Mouse (Mus musculus): ENCODE results near the gene Kcnh6. TPM values are rescaled to one million over a fixed set of nuclear protein-coding genes. Genes with fewer than 3 reads are reported as not detected.

The Kcnh6 gene
- polyA plus RNA-seq, 1 experiment: not detected

DNA sequence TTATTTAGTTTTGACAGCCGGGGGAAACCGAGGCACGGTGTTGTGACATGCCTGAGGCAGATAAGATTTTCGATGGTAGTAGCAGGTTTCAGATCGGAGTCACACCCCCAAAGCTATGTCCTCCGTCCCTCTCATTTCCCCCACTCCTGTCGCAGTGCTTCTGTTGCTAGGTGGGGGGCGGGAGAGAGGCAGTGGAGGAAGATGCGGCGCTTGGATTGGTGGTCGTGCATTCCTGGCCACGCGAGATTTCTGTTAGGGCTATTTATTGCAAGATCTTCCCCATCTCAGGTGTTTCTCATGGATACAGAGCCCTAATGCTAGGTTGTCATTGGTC lies 29.5 kb downstream of the Kcnh6 start:
- TF ChIP-seq POLR2A (IDR thresholded peaks at IDR 0.05; ENCODE audit: borderline replicate concordance, control insufficient read depth, low read depth, low read length) (no peak), CTCF (IDR thresholded peaks at IDR 0.05; ENCODE audit: control insufficient read depth, insufficient read depth, low read length) (no peak)
- peaks cover 1% of the 10 kb centered on the region; the same call in 1 of the 2 replicates for H3K4me1 ChIP-seq (ENCODE audit: control insufficient read depth, insufficient read depth, low read length)
- H3K4me3 ChIP-seq (replicated peaks; ENCODE audit: control insufficient read depth, low read depth, low read length): peak overlapping the region; percentile 94
- WGBS: 1% methylated on average over 13 of the region's 13 CpGs
- peak overlapping the region; percentile 83 for H3K27ac ChIP-seq (ENCODE audit: control insufficient read depth, insufficient read depth, low read depth, low read length, poor library complexity)

DNA sequence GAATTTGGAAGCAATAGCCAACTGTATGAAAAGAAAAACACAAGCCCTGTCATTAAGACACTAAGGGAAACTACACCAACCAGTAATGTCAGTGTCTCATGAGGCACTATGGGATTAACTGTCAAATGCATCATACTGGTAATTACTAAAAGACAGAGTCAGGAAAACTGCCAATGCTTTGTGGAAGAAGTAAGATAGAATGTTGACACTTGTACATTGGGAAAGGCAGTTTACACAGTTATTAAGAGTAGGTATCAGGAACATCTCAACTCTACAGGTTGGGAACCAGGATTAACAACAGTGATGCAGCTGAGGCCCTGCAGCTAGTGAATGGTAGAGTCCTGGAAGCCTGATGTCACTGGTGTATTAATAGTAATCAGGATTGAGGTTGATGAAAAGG lies 36.4 kb downstream of the Kcnh6 start:
- Histone ChIP-seq H3K4me1 (ENCODE audit: control insufficient read depth, insufficient read depth, low read length) (no peaks in the 10 kb centered on the region; the same call in 1 of the 2 replicates), H3K27ac (ENCODE audit: control insufficient read depth, insufficient read depth, low read depth, low read length, poor library complexity) (no peak overlapping the region)
- TF ChIP-seq CTCF (IDR thresholded peaks at IDR 0.05; ENCODE audit: control insufficient read depth, insufficient read depth, low read length) (no peak), POLR2A (IDR thresholded peaks at IDR 0.05; ENCODE audit: borderline replicate concordance, control insufficient read depth, low read depth, low read length) (no peak)

DNA sequence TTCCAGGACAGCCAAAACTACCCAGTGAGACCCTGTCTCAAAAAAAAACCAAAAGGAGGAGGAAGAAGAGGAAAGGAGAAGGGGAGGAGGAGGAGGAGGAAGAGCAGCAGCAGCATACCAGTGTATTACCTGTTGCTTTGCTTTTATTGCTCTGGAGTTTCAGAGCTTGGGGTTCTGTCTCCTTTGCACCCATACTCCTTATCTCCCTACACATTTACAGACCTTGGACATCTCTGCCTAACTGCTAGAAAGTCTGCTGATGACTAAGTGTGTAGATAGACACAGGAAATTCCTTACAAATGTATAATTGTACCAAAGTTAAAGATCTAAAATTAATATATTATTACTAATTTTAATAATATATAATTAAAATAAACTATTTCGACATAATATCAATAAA lies 37.3 kb downstream of the Kcnh6 start:
- 84% methylated on average over 1 of the region's 1 CpGs for WGBS
- H3K27ac ChIP-seq (ENCODE audit: control insufficient read depth, insufficient read depth, low read depth, low read length, poor library complexity): no peak overlapping the region
- H3K4me3 ChIP-seq (replicated peaks; ENCODE audit: control insufficient read depth, low read depth, low read length): no peak overlapping the region
- TF ChIP-seq POLR2A (IDR thresholded peaks at IDR 0.05; ENCODE audit: borderline replicate concordance, control insufficient read depth, low read depth, low read length): no peak
- TF ChIP-seq CTCF (IDR thresholded peaks at IDR 0.05; ENCODE audit: control insufficient read depth, insufficient read depth, low read length): no peak
- no peaks in the 10 kb centered on the region; the same call in 1 of the 2 replicates for H3K4me1 ChIP-seq (ENCODE audit: control insufficient read depth, insufficient read depth, low read length)

More for the DNA sequence above, 36.4 kb downstream of the Kcnh6 start:
- H3K4me3 ChIP-seq (replicated peaks; ENCODE audit: control insufficient read depth, low read depth, low read length): no peak overlapping the region

GRCm38 (mm10) chr11:106045780-106046179 lies 37.9 kb downstream of the Kcnh6 start:
- TF ChIP-seq CTCF (IDR thresholded peaks at IDR 0.05; ENCODE audit: control insufficient read depth, insufficient read depth, low read length) (no peak), POLR2A (IDR thresholded peaks at IDR 0.05; ENCODE audit: borderline replicate concordance, control insufficient read depth, low read depth, low read length) (no peak)
- Histone ChIP-seq H3K4me3 (replicated peaks; ENCODE audit: control insufficient read depth, low read depth, low read length) (no peak overlapping the region), H3K4me1 (ENCODE audit: control insufficient read depth, insufficient read depth, low read length) (no peaks in the 10 kb centered on the region), H3K27ac (ENCODE audit: control insufficient read depth, insufficient read depth, low read depth, low read length, poor library complexity) (no peak overlapping the region)
- 85% methylated on average over 3 of the region's 3 CpGs for whole genome bisulfite sequencing

DNA sequence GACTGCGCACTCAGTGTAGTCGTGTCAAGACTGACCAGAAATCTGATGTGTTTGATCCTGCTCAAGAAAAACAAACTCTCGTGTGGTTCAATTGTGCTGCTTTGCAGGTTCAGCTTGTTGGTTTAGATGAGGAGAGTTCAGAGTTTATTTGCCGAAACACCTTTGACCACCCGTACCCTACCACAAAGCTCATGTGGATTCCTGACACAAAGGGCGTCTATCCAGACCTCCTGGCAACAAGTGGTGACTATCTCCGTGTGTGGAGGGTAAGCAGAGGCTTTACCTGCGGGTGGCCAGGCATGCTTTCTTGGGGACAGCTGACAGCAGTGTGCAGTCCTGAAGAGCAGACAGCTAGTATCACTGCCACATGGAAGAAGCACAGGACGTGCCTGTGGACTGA lies 38.7 kb downstream of the Kcnh6 start:
- TF ChIP-seq CTCF (IDR thresholded peaks at IDR 0.05; ENCODE audit: control insufficient read depth, insufficient read depth, low read length) (no peak), POLR2A (IDR thresholded peaks at IDR 0.05; ENCODE audit: borderline replicate concordance, control insufficient read depth, low read depth, low read length) (no peak)
- Histone ChIP-seq H3K27ac (ENCODE audit: control insufficient read depth, insufficient read depth, low read depth, low read length, poor library complexity) (no peak overlapping the region), H3K4me1 (ENCODE audit: control insufficient read depth, insufficient read depth, low read length) (no peaks in the 10 kb centered on the region), H3K4me3 (replicated peaks; ENCODE audit: control insufficient read depth, low read depth, low read length) (no peak overlapping the region)
- WGBS: 88% methylated on average over 9 of the region's 9 CpGs

DNA sequence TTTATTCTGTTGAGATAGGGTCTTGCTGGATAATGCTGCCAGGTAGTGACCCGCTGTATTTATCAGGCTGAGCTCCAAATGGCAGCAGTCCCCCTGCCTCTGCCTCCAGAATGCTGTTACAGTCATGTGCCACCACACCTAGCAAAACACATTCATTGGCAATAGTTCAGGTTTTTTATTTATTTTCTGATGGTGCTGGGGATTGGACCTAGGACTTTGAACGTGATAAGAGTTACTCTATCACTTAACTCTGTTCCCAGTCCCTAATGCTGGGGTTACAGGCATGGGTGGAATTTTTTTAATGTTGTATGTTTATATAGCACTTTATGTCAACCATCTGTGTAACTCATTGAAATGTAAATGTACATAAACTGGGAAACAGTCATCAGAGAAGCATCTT lies 46.0 kb downstream of the Kcnh6 start:
- H3K27ac ChIP-seq (ENCODE audit: control insufficient read depth, insufficient read depth, low read depth, low read length, poor library complexity): no peak overlapping the region
- 82% methylated on average over 2 of the region's 2 CpGs for WGBS
- no peaks in the 10 kb centered on the region for H3K4me1 ChIP-seq (ENCODE audit: control insufficient read depth, insufficient read depth, low read length)

GRCm38 (mm10) chr11:106054600-106054999 lies 46.7 kb downstream of the Kcnh6 start:
- 91% methylated on average over 8 of the region's 8 CpGs for WGBS
- H3K4me1 ChIP-seq (ENCODE audit: control insufficient read depth, insufficient read depth, low read length): no peaks in the 10 kb centered on the region
- H3K4me3 ChIP-seq (replicated peaks; ENCODE audit: control insufficient read depth, low read depth, low read length): no peak overlapping the region
- TF ChIP-seq POLR2A (IDR thresholded peaks at IDR 0.05; ENCODE audit: borderline replicate concordance, control insufficient read depth, low read depth, low read length) (no peak), CTCF (IDR thresholded peaks at IDR 0.05; ENCODE audit: control insufficient read depth, insufficient read depth, low read length) (no peak)
- no peak overlapping the region for H3K27ac ChIP-seq (ENCODE audit: control insufficient read depth, insufficient read depth, low read depth, low read length, poor library complexity)

More for the DNA sequence above, 46.0 kb downstream of the Kcnh6 start:
- TF ChIP-seq POLR2A (IDR thresholded peaks at IDR 0.05; ENCODE audit: borderline replicate concordance, control insufficient read depth, low read depth, low read length) (no peak), CTCF (IDR thresholded peaks at IDR 0.05; ENCODE audit: control insufficient read depth, insufficient read depth, low read length) (no peak)
- H3K4me3 ChIP-seq (replicated peaks; ENCODE audit: control insufficient read depth, low read depth, low read length): no peak overlapping the region

GRCm38 (mm10) chr11:106055341-106055740 lies 47.4 kb downstream of the Kcnh6 start:
- Histone ChIP-seq H3K4me3 (replicated peaks; ENCODE audit: control insufficient read depth, low read depth, low read length) (no peak overlapping the region), H3K4me1 (ENCODE audit: control insufficient read depth, insufficient read depth, low read length) (no peaks in the 10 kb centered on the region), H3K27ac (ENCODE audit: control insufficient read depth, insufficient read depth, low read depth, low read length, poor library complexity) (no peak overlapping the region)
- TF ChIP-seq POLR2A (IDR thresholded peaks at IDR 0.05; ENCODE audit: borderline replicate concordance, control insufficient read depth, low read depth, low read length): no peak
- TF ChIP-seq CTCF (IDR thresholded peaks at IDR 0.05; ENCODE audit: control insufficient read depth, insufficient read depth, low read length): no peak
- WGBS: 78% methylated on average over 6 of the region's 6 CpGs

DNA sequence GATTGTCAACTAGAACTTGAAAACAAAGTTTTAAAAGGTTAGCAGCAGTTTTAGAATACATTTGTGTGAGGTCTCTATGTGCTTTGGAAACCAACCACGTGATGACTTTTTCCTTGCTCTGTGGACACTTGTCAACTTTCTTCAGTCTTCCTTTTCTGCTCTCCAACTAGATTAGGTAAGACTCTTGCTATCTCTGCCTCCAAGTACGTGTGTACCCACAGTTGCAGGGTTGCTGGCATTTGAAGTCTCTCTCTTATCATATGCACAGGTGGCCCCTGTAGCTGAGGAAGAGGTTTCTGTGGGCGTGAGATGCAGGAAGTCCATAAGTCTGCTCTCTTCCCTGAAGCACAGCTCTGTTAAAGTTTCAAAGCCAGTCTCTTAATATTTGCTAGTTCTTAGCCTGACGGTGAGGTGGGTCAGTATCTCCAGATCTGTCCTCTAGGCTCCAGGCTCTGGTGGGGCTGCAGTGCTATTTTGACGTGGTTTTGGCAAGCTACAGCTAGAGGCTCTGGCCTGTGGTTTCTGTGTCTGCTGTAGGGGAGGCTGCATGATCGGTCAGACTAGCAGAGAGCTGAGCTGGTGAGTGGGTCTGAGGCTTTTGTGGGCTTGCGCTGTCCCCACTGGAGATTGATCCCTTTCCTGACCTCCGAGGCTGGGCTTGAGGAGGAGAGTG lies 49.0 kb downstream of the Kcnh6 start:
- H3K4me1 ChIP-seq (ENCODE audit: control insufficient read depth, insufficient read depth, low read length): no peaks in the 10 kb centered on the region
- 23% methylated on average over 8 of the region's 8 CpGs for WGBS
- no peak for TF ChIP-seq CTCF (IDR thresholded peaks at IDR 0.05; ENCODE audit: control insufficient read depth, insufficient read depth, low read length)
- TF ChIP-seq POLR2A (IDR thresholded peaks at IDR 0.05; ENCODE audit: borderline replicate concordance, control insufficient read depth, low read depth, low read length): no peak
- H3K27ac ChIP-seq (ENCODE audit: control insufficient read depth, insufficient read depth, low read depth, low read length, poor library complexity): peak overlapping the region; percentile 54
- H3K4me3 ChIP-seq (replicated peaks; ENCODE audit: control insufficient read depth, low read depth, low read length): no peak overlapping the region
